Mouse (Mus musculus): ENCODE results near the gene Map4k3.

DNA sequence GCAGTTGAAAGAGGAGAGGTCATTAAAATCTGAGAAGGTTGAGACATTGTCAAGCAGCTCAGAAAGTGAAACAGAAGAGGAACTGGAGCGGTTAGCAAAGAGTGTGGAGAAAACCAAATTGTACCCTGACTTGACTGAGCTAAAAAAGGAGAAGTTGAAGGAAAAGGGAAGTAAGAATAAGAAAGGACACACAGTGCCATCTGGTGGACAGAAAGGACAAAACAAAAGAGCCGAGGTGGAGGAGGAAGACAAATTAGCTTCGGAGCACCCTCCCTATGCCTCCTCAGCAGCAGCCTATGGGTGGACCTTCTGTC, 163.7 kb downstream of the Map4k3 start:
- TF ChIP-seq CTCF (IDR thresholded peaks at IDR 0.05; ENCODE audit: low read depth) (peak; percentile 69), EP300 (IDR thresholded peaks at IDR 0.05; ENCODE audit: low read depth) (no peak)

Measured in liver, postnatal 0 days (tissue).